Mouse (Mus musculus): ENCODE measurements at regions not wholly inside any gene's neighbourhood (a gene's known extent, or its start where the extent isn't known, plus 50 kb on each side); places are given as distances from the start of the nearest gene placed in this dataset.
"Not testable (repeated sequence)": the region's sequence is repeated elsewhere in the genome, so short reads cannot be mapped to it uniquely, and the experiment has no call there.

DNA sequence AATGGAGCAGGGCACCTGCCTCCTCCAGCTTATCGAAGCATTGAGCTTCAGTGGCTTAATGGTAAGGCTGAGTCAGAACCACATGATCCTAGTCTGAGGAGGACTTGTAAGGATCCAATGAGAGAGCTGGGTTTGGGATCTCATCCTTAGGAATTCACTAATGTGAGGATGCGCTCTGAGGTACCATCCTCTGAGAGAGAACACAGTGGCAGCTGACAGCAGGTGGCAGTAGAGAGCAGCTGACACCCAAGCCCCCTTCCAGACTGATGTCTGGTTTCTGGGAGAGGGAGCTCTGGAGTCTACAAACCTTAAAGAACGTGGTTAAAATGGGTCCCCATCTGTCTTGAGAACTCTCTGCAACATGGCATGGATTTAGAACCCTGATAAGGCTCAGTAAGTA, 137.8 kb downstream of the B3glct start:
- DNase-seq (ENCODE audit: low read depth, low spot score), result no peak

DNA sequence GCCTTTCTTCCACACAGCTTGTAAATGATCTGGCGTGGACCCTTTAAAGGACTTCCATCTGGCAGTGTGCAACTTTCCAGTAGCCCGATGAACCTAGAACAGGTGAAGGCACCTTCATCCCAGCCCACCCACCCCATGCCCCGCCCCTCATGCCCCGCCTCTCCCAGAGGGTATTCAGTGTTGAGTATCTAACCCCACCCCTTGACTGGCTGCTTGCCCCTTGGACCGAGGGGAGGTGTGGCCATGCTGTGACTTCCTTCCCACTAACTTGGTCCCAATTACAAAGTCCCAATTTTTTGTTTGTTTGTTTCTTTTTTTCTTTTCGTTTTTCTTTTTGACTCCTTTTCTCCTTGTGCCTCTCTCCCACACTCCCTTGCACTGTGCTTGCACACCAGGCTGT, 140.8 kb downstream of the B3glct start:
- no peak for DNase-seq (ENCODE audit: low read depth, low spot score)

DNA sequence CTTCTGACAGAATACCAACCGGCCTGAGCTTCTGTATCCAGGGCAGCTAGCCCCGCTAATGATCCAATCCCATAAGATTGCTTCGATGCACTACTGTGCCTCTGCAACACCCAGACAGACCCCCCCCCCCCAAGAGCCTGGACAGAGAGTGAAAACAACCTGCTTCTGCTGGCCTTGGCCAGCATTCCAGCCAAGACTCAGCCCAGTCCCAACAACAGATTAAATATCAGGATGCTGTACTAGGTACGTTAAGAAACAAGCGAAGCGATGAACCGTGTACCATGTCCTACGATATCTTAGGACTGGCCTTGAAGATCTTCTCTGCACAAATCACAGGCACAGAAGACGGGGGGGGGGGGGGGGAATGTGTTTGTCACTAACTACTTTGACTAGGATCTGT, 145.8 kb downstream of the B3glct start:
- DNase-seq (ENCODE audit: low read depth, low spot score), result no peak

DNA sequence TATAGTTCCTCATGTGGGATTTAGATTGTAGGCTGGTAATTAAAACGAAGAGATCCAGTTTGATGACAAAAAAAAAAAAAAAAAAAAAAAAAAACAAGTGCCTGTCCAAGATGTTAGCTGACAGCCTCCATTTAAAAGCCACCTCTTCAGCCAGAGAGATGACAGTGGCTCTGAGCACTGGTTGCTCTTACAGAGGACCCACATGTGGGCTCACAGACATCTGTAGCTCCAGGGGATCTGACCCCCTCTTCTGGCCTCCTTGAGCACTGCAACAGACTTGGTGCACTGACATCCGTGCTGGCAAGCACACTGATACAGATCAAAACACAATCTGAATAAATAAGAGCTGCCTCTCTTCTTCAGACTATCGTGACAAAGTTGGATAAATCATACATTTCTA, 149.6 kb downstream of the B3glct start:
- DNase-seq (ENCODE audit: low read depth, low spot score), result no peak

DNA sequence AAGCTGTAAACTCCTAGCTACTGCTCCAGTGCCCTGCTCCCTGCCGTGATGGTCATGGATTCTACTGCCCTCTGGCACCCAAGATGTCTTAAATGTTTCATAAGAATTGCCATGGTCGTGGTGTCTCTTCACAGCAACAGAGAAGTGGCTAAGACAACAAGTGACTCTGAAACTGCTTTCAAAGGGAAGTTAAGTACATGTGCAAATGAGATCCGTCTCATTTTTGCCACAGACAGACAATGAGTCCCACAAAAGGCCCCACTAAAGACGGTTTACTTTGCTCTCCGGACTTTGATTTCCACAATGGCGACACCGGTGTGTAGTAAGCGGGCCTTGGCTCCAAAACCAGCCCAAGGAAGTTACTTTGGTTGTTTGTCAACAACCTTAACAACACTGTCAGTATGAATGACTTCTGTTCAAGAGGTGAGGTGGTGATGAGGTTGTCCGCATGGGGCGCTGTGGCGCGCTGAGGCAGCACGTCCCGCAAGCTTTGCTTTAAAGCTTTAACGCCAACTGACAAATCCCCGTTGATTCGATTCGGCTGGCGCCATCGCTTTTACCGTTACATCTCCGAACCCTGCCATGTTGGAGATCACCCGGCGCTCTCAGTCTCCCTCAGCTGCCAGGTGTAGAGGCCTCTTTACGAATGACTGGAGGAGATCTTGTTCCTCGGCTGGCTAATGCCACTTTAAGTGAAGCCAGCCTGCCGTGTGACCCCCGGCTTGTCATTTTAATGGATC, 153.3 kb downstream of the B3glct start:
- DNase-seq (ENCODE audit: low read depth, low spot score), result peak; percentile 37

DNA sequence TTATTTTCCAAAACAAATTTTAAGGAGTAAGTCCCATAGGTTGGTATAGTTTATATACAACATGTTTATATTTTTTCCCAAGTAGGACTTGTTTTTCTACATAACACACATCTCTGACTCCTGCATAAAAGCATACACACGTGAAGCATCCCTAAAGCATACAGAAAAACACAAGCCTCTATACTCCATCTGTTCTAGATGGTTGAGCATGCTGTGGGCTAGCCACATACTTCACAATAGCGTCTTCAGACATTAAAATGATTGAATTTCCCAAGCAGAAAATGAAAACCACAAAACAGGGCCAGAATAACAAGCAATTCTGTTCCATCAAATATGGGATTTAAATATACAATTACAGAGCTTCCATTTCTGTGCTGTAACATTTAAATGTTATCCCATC, 159.3 kb downstream of the B3glct start:
- no peak for DNase-seq (ENCODE audit: low read depth, low spot score)

DNA sequence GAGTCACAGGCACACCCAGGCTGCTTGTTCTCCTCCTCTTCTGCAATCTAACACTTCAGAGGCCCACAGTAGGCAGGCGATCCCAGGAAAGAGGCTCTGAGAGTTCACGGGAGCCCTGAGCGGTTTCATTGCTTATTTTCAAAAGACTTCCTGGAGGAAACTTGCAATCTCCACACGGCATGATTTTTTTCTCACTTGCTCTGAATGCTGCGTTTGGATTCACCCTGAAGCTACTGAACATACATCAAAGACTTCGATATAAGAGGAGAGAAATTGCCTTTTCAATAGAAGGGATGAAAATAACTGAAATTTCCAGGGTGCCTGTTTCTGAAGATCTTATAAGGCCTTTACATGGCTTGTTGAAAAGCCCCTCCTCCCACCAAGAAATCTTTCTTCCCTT, 164.5 kb downstream of the B3glct start:
- no peak for DNase-seq (ENCODE audit: low read depth, low spot score)

DNA sequence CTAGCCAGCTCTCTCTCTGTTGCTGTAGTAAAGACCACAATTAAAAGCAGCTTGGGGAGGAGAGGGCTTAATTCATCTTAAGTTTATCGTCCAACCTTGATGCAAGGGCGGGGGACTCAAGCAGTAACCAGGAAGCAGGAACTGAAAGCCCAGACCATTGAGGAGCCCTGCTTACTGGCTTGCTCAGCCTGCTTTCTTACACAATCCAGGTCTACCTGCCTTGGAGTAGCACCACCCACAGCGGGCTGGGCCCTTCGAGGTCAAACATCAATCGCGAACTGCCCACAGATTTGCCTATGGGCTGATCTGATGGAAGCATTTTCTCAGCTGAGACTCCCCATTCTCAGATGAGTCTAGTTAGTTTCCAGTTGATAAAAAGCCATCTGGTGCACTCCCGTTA, 165.3 kb downstream of the B3glct start:
- no peak for DNase-seq (ENCODE audit: low read depth, low spot score)

DNA sequence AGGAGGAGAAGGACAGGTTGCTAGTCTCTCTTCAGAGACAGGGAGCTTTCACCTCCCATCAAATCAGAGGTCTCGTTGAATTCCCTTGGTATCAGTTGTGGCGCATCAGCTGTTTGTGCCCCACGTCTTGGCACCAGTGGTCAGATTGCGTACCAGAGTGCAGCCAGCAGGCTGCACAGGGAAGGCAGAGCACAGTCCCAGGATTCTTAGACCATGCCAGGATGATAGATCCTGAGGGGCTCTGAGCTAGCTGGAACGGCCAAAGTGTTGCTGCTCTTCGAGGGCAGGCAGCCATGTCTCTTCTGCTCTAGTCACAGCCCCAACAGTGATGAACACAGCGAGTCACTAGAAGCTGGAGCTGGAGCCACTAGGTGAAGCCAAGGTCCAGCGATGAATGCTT, 167.2 kb downstream of the B3glct start:
- no peak for DNase-seq (ENCODE audit: low read depth, low spot score)

DNA sequence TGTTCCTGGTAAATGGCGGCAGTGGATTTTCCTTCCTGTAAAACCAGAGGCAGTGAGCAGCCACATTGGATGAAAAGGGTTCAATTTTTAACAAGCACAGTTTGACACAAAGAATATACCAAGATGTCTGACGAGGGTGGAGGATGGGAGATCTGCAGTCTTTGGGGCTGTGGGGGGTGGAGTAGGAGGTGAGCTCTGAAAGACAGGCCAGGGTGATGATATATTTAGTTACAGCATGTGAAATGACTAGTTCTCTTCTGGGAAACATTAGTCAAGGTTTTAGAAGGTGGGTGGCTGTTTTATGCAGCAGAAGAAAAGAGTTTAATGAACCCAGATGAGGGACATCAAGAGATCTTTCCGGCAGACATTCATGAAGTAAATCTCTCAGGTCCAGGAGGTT, 170.0 kb upstream of the Rxfp2 start:
- DNase-seq (ENCODE audit: low read depth, low spot score), result no peak

DNA sequence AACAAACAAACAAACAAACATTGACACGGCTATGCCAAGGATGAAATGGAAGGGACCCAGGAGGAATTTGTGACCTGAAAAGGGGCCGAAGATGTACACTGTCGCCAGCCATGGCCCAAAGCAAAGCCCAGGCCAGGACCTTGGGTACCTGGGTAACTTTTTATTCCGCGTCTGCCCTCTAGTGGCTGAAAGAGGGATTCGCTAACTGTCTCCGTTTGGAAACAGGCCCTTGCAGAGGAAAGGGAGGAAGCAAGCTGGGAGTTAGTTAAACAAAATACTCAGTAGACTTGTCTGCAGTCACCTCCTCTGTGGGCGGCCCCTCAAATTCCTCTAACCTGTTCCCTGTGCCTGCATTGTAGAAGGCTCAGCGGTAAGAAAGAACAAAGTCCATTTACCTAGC, 167.5 kb upstream of the Rxfp2 start:
- peak; percentile 51 for DNase-seq (ENCODE audit: low read depth, low spot score)

DNA sequence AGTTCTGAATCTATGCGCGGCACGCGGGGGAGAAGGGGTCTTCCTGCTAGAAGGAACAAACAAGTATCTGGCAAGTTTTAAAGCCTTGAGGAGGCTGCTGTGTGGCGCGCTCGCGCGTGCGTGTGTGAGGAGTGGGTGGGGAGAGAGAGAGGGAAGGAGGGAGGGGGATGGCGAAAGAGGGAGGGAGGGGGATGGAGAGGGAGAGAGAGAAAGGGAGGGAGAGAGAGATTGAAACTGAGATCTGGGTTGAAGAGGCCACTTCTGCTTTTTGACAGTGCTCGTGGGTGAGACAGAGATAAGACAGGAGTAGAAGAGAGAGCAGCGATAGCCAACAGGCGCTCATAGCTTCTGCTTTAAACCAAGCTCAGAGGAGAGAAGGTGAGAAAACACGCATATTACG, 166.0 kb upstream of the Rxfp2 start:
- DNase-seq (ENCODE audit: low read depth, low spot score), result no peak

DNA sequence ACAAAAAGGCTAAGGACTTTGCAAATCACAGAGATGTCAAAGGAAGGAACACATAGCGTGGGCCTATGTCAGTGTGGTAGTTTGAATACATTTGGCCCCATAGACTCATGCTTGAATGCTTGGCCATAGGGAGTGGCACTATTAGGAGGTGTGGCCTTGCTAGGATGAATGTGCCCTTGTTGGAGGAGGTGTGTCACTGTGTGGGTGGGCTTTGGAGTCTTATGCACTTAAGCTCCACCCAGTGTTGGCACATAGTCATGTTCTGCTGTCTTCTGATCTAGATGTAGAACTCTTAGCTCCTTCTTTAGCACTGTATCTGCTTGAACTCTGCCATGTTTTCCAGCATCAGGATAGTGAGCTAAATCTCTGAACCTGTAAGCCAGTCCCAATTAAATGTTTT, 162.4 kb upstream of the Rxfp2 start:
- DNase-seq (ENCODE audit: low read depth, low spot score), result no peak

DNA sequence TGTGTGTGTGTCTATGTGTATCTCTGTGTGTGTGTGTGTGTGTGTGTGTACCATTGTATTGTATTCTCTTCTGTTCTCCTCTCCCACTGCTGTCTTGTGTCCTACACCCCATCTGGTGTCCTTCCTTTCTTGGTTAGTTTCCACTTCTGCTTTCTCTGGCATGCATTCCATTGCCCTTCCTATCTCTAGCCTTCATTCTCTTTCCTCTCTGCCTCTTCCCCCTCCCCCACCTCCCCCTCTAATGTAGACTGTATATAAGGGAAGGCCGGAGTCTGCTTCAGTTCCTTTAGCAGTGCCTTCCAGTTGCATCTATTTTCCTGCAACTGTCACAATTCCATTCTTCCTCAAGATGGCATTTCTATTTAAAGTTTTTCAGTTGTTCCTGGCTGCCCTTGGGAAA, 161.5 kb upstream of the Rxfp2 start:
- no peak for DNase-seq (ENCODE audit: low read depth, low spot score)

DNA sequence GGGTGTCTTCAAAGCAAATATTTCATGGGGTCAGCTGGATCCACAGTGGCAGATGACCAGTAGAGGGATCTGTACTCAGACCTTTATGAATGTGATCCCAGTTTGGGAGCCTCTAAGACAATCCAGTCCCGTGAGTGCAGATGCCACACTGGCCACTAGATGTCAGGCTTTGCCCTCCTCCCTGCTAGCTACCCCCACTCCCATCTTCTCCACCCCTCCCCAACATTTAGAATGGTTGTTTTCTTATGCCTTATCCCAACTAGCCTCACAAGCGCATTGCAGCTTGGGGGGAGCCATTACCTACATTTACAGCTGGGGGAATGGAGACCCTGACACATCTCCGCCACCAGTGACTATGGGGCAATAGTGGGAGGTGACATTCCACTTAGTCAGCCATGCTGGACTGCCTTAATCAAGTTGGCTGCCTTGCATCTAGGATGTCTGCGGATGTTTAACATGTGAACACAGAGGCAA, 156.9 kb upstream of the Rxfp2 start:
- DNase-seq (ENCODE audit: low read depth, low spot score), result no peak

DNA sequence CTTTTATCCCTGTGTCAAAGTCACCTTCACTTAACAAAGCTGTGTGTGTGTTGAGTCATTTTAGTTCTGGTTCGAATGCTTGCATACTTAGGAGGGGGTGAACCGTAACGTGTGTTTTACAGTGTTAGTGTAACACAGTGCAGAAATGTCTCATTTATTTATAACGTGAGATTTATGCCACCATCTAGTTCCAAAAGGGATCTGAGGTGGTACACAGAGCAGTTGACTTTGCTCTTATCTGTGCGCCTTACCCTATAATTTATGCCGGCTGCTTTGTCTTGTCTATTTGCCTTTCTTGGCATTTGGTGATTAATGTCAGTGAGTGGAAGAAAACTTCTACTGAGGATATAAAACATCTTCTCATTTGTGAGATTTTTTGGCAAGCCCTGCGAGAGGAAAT, 150.5 kb upstream of the Rxfp2 start:
- no peak for DNase-seq (ENCODE audit: low read depth, low spot score)

DNA sequence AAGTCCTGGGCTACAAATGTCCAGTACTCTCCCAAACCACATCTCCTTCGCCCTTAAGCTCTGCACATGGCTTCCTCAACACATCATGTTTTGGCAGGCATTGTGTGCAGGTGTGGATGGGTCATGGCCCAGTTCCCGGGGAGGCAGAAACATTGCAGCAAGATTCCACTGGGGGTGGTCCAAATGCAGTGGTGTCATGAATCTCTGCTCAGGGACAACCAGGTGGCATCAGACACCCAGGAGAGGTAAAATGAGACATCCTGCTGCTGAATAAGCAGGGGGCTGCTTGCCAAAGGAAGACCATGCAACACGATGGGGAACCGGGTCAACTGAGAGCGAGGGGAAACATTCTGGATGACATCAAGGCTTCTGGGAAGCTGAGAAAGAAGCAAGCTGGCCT, 149.0 kb upstream of the Rxfp2 start:
- DNase-seq (ENCODE audit: low read depth, low spot score), result no peak

DNA sequence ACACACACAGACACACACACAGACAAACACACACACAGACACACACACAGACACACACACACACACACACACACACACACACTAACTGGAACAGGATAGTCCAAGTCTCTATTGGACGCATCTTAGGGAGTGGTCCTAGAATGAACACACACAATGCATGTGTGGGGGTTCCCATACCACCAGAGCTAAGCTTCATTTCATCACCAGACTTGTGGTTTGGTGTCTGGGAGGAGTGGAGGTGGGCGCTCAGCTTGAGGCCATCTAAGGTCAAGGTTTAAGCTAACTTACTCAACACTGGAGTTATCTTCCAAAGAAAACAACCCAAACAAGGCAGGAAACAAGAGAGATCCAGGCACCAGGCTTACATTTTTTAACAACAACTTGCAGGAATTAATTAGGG, 147.9 kb upstream of the Rxfp2 start:
- no peak for DNase-seq (ENCODE audit: low read depth, low spot score)

DNA sequence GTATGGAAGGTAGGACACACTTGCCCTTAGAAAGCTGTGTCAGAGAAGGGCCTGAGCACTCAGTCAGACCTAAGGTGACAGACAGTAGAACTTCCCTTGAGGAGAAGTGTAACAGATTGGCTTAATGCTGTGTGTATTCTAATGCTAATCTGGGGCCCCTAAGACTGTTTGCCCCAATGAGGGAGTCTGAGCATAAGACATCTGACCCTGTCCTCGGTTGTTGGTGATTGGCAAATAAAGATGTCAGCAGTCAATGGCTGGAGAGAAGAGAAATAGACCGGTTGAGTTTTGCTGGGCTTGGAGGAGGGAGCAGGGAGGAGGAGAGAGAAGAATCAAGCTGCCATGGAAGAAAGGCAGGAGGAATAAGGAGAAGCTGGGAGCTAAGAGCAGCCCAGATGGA, 147.0 kb upstream of the Rxfp2 start:
- DNase-seq (ENCODE audit: low read depth, low spot score), result no peak

DNA sequence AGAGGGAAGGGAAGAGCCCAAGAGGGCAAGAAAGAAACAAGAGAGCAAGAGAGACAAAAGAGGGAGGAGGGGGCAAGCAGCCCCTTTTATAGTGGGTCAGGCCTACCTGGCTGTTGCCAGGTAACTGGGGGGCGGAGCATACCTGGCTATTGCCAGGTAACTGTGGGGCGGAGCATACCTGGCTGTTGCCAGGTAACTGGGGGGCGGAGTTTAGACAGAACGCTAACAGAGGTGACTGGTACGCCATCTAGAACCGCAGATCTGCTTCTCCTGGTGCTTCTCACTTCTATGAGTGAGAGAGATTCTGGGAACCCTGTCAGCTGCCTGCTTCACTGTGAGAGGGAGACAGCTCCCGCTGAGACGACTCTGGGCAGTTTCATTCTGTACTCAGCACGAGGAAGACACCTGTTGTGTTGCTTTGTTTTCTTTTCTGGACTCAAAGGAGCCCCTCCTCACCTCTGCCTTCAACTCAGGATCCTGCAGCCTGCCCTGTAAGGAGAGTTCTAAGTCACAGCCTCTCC, 144.9 kb upstream of the Rxfp2 start:
- DNase-seq (ENCODE audit: low read depth, low spot score), result no peak

DNA sequence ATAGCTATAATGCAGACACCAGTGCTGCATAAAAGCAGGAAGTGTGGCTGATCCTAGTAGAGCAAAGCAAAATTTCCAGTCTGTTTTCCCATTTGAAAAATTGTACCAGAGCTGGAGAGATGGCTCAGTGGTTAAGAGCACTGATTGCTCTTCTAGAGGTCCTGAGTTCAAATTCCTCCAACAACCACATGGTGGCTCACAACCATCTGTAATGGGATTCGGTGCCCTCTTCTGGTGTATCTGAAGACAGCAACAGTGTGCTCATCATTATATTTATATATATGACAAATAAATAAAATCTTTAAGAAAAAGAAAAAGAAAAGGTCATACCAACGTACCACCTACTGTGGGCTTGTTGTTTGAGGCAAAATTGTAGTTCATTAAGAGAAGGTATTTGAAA, 144.1 kb upstream of the Rxfp2 start:
- no peak for DNase-seq (ENCODE audit: low read depth, low spot score)

DNA sequence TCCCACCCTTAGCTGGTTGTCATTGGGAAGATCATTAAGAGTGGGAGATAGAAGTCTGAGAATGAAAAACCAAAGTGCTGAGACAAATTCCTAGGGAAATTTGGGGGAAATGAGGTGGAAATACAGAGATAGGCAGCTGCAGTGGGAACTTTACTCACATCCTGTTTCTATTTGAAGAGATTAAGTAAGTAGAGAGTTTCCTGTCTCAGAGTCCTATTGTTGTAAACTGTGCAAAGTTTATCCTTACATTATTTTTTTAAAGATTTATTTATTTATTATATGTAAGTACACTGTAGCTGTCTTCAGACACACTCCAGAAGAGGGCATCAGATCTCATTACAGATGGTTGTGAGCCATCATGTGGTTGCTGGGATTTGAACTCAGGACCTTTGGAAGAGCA, 126.0 kb upstream of the Rxfp2 start:
- not testable (repeated sequence) for DNase-seq (ENCODE audit: low read depth, low spot score)

DNA sequence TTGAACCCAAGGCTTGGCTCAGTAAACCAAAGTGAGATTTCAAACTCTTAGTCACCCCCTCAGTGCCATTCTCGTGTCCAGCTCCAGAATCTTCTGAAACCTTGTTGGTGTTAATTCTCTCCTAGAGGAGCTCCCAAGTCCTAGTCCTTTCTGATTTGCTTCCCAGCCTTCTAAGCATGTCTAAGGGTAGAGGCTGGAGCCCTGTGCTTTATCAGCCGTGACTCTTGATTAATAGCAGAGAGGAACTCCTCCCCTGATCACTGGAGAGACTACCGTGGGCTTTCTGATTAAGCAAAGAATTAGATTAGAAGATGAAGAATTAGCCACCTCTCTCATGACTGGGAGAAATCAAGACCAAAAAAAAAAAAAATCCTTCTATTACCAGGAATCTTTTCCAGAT, 111.5 kb upstream of the Rxfp2 start:
- DNase-seq (ENCODE audit: low read depth, low spot score), result no peak

All from retina, adult 2 months (tissue).